Mouse (Mus musculus): ENCODE results near the gene Sh3glb2. TPM values are rescaled to one million over a fixed set of nuclear protein-coding genes. Genes with fewer than 3 reads are reported as not detected.
A peak's percentile ranks its signal among the peaks of the same experiment; 100 is the strongest.

The Sh3glb2 gene
- total and polyA plus RNA-seq, 2 experiments from 2014 or later: 89.5 to 234 TPM

- H3K9me3 ChIP-seq (replicated peaks; ENCODE audit: control insufficient read depth, low read length): no peaks in the 10 kb centered on the region
- no peak for TF ChIP-seq EP300 (IDR thresholded peaks at IDR 0.05; ENCODE audit: low read depth)
- TF ChIP-seq CTCF (IDR thresholded peaks at IDR 0.05; ENCODE audit: low read depth): no peak
- no peak overlapping the region for H3K4me3 ChIP-seq (ENCODE audit: low read depth, low read length)
- no peak overlapping the region for H3K9ac ChIP-seq (replicated peaks; ENCODE audit: low read depth, low read length)
- ATAC-seq (ENCODE audit: insufficient read depth, low read depth) (no peak), DNase-seq (ENCODE audit: low spot score) (no peak)
- peaks cover 83% of the 10 kb centered on the region for H3K36me3 ChIP-seq (replicated peaks; ENCODE audit: control insufficient read depth, insufficient read depth, low read length)
- no peak overlapping the region for H3K4me2 ChIP-seq (ENCODE audit: low read depth, low read length)
- WGBS: 48% methylated on average over 2 of the region's 2 CpGs
- 0 out of 2 replicates have a peak, but pooled peaks cover 5% of the 10 kb centered on the region for H3K4me1 ChIP-seq (ENCODE audit: control insufficient read depth, insufficient read depth)
- H3K27me3 ChIP-seq (ENCODE audit: control insufficient read depth, insufficient read depth, low read length): no peaks in the 10 kb centered on the region
- H3K27ac ChIP-seq (ENCODE audit: low read depth): no peak overlapping the region
Measured at GRCm38 (mm10) chr2:30402843-30403242, 43.7 kb upstream of the Sh3glb2 start.

DNA sequence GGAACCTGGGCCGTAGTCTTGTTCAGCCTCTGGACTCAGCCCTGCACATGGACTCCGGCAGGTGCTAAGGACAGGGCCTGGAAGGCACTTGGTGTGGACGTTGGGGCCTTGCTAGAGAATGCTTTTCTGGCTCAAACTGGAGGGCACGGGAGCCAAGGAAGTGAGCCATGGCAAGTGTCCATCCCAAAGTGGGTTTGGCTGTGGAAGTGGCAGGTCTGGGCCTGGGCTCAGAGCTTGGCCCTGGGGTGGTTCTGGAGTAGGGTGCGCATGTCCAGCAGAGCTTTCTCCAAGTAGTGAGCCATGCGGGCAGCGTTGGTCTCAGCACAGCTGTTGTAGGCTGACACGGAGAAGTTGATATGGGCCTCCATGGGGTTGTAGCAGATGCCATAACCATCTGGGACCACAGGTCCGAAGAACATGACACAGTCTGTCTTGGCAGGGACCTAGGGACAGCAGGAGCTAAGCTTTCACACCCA, 43.3 kb upstream of the Sh3glb2 start:
- TF ChIP-seq CTCF (IDR thresholded peaks at IDR 0.05; ENCODE audit: low read depth): no peak
- TF ChIP-seq EP300 (IDR thresholded peaks at IDR 0.05; ENCODE audit: low read depth): no peak
- Histone ChIP-seq H3K27ac (ENCODE audit: low read depth) (no peak overlapping the region), H3K27me3 (ENCODE audit: control insufficient read depth, insufficient read depth, low read length) (no peaks in the 10 kb centered on the region), H3K9ac (replicated peaks; ENCODE audit: low read depth, low read length) (no peak overlapping the region), H3K9me3 (replicated peaks; ENCODE audit: control insufficient read depth, low read length) (no peaks in the 10 kb centered on the region), H3K36me3 (replicated peaks; ENCODE audit: control insufficient read depth, insufficient read depth, low read length) (peaks cover 83% of the 10 kb centered on the region), H3K4me1 (ENCODE audit: control insufficient read depth, insufficient read depth) (0 out of 2 replicates have a peak, but pooled peaks cover 5% of the 10 kb centered on the region), H3K4me2 (ENCODE audit: low read depth, low read length) (no peak overlapping the region), H3K4me3 (ENCODE audit: low read depth, low read length) (no peak overlapping the region)
- 85% methylated on average over 9 of the region's 9 CpGs for WGBS
- DNase-seq (ENCODE audit: low spot score) (no peak), ATAC-seq (ENCODE audit: insufficient read depth, low read depth) (no peak)

DNA sequence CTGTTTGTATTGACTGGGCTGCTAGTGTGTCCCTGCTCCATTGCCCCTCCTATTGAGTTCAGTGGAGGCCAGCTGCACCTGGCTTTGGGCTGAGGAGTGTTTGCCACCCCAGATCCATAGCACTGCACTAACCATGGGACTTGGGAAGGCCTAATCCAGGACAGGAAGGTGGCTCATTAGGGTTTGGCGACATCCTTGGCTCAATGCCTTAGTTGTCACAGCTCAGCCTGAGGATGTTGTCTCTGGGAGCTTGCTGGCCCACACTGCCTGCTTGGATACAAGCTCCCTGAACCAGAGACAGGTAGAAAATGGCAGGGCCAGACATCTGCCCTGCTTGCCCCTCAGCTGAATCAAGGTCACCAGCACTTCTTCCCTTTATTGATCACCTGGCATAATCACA, 42.4 kb upstream of the Sh3glb2 start:
- no peak for ATAC-seq (ENCODE audit: insufficient read depth, low read depth)
- peaks cover 83% of the 10 kb centered on the region for H3K36me3 ChIP-seq (replicated peaks; ENCODE audit: control insufficient read depth, insufficient read depth, low read length)

DNA sequence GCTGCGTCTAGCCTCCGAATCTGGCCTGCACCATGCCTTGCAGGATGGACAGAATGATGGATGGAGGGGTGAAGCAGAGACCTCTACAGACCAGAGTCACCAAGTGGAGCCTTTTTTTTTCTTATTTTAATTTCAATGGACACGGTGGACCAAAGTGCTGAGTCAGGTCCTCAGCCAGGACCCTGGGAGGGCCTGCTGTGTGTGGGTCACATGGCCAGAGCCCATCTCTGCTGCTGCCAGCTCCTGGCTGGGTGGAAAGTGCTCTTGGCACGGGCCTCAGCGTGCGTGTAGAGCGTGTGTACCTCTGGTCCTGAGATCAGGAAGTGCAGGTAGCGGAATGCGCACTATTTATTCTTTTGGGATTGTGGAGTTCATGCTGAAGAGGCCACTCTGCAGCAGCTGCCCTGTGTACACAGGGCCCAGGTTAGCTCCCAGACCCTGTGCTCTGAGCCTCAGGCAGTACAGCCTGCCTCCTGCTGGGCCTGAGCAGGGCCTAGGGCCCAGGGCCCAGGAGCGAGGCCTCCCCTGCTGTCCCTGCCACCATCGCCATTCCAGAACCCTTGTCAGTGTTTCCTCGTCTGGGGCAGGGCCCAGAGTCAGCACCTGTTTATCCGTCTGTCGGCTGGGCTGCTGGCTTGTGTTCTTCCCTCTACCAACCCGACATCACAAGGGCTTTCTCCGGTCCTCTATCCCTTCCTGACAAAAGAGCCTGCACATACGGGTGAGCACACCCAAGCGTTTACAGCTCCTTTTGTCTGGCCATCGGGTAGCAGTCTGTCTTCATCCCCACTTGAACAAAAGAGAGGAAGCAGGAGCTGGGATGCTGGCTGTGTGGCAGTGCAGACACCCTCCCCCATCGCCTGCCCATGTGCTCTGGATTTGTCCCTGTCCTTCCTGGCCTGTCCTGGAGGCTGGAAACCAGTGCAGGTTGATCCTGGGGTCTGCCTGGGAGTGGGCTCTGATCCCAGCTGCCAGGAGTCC, 40.3 kb upstream of the Sh3glb2 start:
- ATAC-seq (ENCODE audit: insufficient read depth, low read depth) (peak; percentile 56), DNase-seq (ENCODE audit: low spot score) (no peak)
- H3K9me3 ChIP-seq (replicated peaks; ENCODE audit: control insufficient read depth, low read length): no peaks in the 10 kb centered on the region
- no peak for TF ChIP-seq EP300 (IDR thresholded peaks at IDR 0.05; ENCODE audit: low read depth)
- no peak for TF ChIP-seq CTCF (IDR thresholded peaks at IDR 0.05; ENCODE audit: low read depth)
- WGBS: 44% methylated on average over 20 of the region's 20 CpGs
- H3K27ac ChIP-seq (ENCODE audit: low read depth): peak overlapping the region; percentile 39
- H3K36me3 ChIP-seq (replicated peaks; ENCODE audit: control insufficient read depth, insufficient read depth, low read length): peaks cover 73% of the 10 kb centered on the region
- H3K4me3 ChIP-seq (ENCODE audit: low read depth, low read length): no peak overlapping the region
- H3K4me1 ChIP-seq (ENCODE audit: control insufficient read depth, insufficient read depth): 0 out of 2 replicates have a peak, but pooled peaks cover 5% of the 10 kb centered on the region
- H3K9ac ChIP-seq (replicated peaks; ENCODE audit: low read depth, low read length): no peak overlapping the region
- H3K4me2 ChIP-seq (ENCODE audit: low read depth, low read length): no peak overlapping the region
- no peaks in the 10 kb centered on the region for H3K27me3 ChIP-seq (ENCODE audit: control insufficient read depth, insufficient read depth, low read length)

More for the DNA sequence above, 42.4 kb upstream of the Sh3glb2 start:
- DNase-seq (ENCODE audit: low spot score): no peak
- H3K27me3 ChIP-seq (ENCODE audit: control insufficient read depth, insufficient read depth, low read length): no peaks in the 10 kb centered on the region
- no peak overlapping the region for H3K4me3 ChIP-seq (ENCODE audit: low read depth, low read length)
- TF ChIP-seq EP300 (IDR thresholded peaks at IDR 0.05; ENCODE audit: low read depth) (no peak), CTCF (IDR thresholded peaks at IDR 0.05; ENCODE audit: low read depth) (no peak)
- H3K9me3 ChIP-seq (replicated peaks; ENCODE audit: control insufficient read depth, low read length): no peaks in the 10 kb centered on the region
- 0 out of 2 replicates have a peak overlapping the region, but pooled peaks have one; percentile 9 for H3K9ac ChIP-seq (replicated peaks; ENCODE audit: low read depth, low read length)
- H3K4me2 ChIP-seq (ENCODE audit: low read depth, low read length): no peak overlapping the region
- H3K27ac ChIP-seq (ENCODE audit: low read depth): no peak overlapping the region
- 0 out of 2 replicates have a peak, but pooled peaks cover 5% of the 10 kb centered on the region for H3K4me1 ChIP-seq (ENCODE audit: control insufficient read depth, insufficient read depth)
- 33% methylated on average over 1 of the region's 1 CpGs for WGBS

GRCm38 (mm10) chr2:30397986-30398512, 38.9 kb upstream of the Sh3glb2 start:
- Histone ChIP-seq H3K27me3 (ENCODE audit: control insufficient read depth, insufficient read depth, low read length) (no peaks in the 10 kb centered on the region), H3K36me3 (replicated peaks; ENCODE audit: control insufficient read depth, insufficient read depth, low read length) (peaks cover 59% of the 10 kb centered on the region), H3K4me3 (ENCODE audit: low read depth, low read length) (no peak overlapping the region), H3K9ac (replicated peaks; ENCODE audit: low read depth, low read length) (no peak overlapping the region), H3K27ac (ENCODE audit: low read depth) (no peak overlapping the region), H3K4me1 (ENCODE audit: control insufficient read depth, insufficient read depth) (peaks cover 14% of the 10 kb centered on the region), H3K9me3 (replicated peaks; ENCODE audit: control insufficient read depth, low read length) (no peaks in the 10 kb centered on the region), H3K4me2 (ENCODE audit: low read depth, low read length) (no peak overlapping the region)
- no peak for DNase-seq (ENCODE audit: low spot score)
- WGBS: 91% methylated on average over 10 of the region's 10 CpGs
- TF ChIP-seq EP300 (IDR thresholded peaks at IDR 0.05; ENCODE audit: low read depth) (no peak), CTCF (IDR thresholded peaks at IDR 0.05; ENCODE audit: low read depth) (no peak)
- no peak for ATAC-seq (ENCODE audit: insufficient read depth, low read depth)
